Mouse (Mus musculus): ENCODE data around the gene Fam171a1. TPM values are rescaled to one million over a fixed set of nuclear protein-coding genes. Genes with fewer than 3 reads are reported as not detected.
"Not testable (repeated sequence)": the region's sequence is repeated elsewhere in the genome, so short reads cannot be mapped to it uniquely, and the experiment has no call there.

Fam171a1 gene
- 0.61 and 2.9 TPM in 2 replicates for polyA plus RNA-seq (2011; ENCODE audit: insufficient read depth, insufficient read length, low replicate concordance, missing spikeins)

- Histone ChIP-seq H3K4me3 (replicated peaks; ENCODE audit: control insufficient read depth, low read depth, low read length) (no peak within 1 kb of the TSS), H3K27ac (ENCODE audit: control insufficient read depth, insufficient read depth, low read depth, low read length, poor library complexity) (no peak within 1 kb of the TSS), H3K4me1 (ENCODE audit: control insufficient read depth, insufficient read depth, low read length) (no peaks in the 10 kb centered on the region)
- 74% methylated on average over 4 of the region's 4 CpGs for WGBS
- TF ChIP-seq POLR2A (IDR thresholded peaks at IDR 0.05; ENCODE audit: borderline replicate concordance, control insufficient read depth, low read depth, low read length) (no peak), CTCF (IDR thresholded peaks at IDR 0.05; ENCODE audit: control insufficient read depth, insufficient read depth, low read length) (no peak)
Measured at GRCm38 (mm10) chr2:3113866-3114265, at the start of gene Fam171a1. Gene Fam171a1, plus strand, starts transcription at chr2:3114224.

GRCm38 (mm10) chr2:3069140-3069539 lies 44.9 kb upstream of the Fam171a1 start:
- TF ChIP-seq POLR2A (IDR thresholded peaks at IDR 0.05; ENCODE audit: borderline replicate concordance, control insufficient read depth, low read depth, low read length) (no peak), CTCF (IDR thresholded peaks at IDR 0.05; ENCODE audit: control insufficient read depth, insufficient read depth, low read length) (no peak)
- no peaks in the 10 kb centered on the region for H3K4me1 ChIP-seq (ENCODE audit: control insufficient read depth, insufficient read depth, low read length)
- H3K4me3 ChIP-seq (replicated peaks; ENCODE audit: control insufficient read depth, low read depth, low read length), result no peak overlapping the region
- H3K27ac ChIP-seq (ENCODE audit: control insufficient read depth, insufficient read depth, low read depth, low read length, poor library complexity), result no peak overlapping the region
- WGBS, result 14% methylated on average over 1 of the region's 1 CpGs

DNA sequence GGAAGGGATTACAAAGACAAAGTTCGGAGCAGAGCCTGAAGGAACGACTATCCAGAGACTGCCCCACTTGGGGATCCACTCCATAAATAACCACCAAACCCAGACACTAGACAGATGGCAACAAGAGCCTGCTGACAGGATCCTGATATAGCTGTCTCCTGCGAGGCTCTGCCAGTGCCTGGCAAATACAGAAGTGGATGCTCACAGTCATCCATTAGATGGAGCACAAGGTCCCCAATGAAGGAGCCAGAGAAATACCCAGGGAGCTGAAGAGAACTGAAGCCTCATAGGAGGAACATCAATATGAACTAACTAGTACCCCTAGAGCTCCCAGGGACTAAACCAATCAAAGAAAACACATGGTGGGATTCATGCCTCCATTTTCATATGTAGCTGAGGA lies 25.7 kb upstream of the Fam171a1 start:
- H3K4me3 ChIP-seq (replicated peaks; ENCODE audit: control insufficient read depth, low read depth, low read length); H3K4me1 ChIP-seq (ENCODE audit: control insufficient read depth, insufficient read depth, low read length); H3K27ac ChIP-seq (ENCODE audit: control insufficient read depth, insufficient read depth, low read depth, low read length, poor library complexity): not testable (repeated sequence)
- 69% methylated on average over 3 of the region's 3 CpGs for WGBS

GRCm38 (mm10) chr2:3089274-3089673 lies 24.8 kb upstream of the Fam171a1 start:
- Histone ChIP-seq H3K4me3 (replicated peaks; ENCODE audit: control insufficient read depth, low read depth, low read length) (no peak overlapping the region), H3K4me1 (ENCODE audit: control insufficient read depth, insufficient read depth, low read length) (no peaks in the 10 kb centered on the region), H3K27ac (ENCODE audit: control insufficient read depth, insufficient read depth, low read depth, low read length, poor library complexity) (no peak overlapping the region)
- WGBS, result 7% methylated on average over 1 of the region's 1 CpGs
- TF ChIP-seq CTCF (IDR thresholded peaks at IDR 0.05; ENCODE audit: control insufficient read depth, insufficient read depth, low read length), result no peak
- no peak for TF ChIP-seq POLR2A (IDR thresholded peaks at IDR 0.05; ENCODE audit: borderline replicate concordance, control insufficient read depth, low read depth, low read length)

DNA sequence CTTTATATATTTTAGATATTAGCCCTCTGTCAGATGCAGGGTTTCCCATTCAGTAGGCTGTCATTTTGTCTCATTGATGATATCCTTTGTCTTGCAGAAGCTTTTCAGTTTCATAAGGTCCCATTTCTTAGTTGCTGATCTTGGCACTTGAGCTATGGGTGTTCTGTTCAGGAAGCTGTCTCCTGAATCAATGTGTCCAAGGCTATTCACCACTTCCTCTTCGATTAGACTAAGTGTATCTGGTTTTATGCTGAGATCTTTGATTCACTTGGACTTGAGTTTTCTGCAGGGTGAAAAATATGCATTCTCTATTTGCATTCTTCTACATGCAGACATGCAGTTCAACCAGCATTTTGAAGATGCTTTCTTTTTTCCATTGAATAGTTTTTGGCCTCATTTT lies 17.9 kb upstream of the Fam171a1 start:
- WGBS, result 2% methylated on average over 1 of the region's 1 CpGs
- TF ChIP-seq POLR2A (IDR thresholded peaks at IDR 0.05; ENCODE audit: borderline replicate concordance, control insufficient read depth, low read depth, low read length) (no peak), CTCF (IDR thresholded peaks at IDR 0.05; ENCODE audit: control insufficient read depth, insufficient read depth, low read length) (no peak)
- Histone ChIP-seq H3K4me3 (replicated peaks; ENCODE audit: control insufficient read depth, low read depth, low read length) (no peak overlapping the region), H3K4me1 (ENCODE audit: control insufficient read depth, insufficient read depth, low read length) (no peaks in the 10 kb centered on the region), H3K27ac (ENCODE audit: control insufficient read depth, insufficient read depth, low read depth, low read length, poor library complexity) (no peak overlapping the region)

DNA sequence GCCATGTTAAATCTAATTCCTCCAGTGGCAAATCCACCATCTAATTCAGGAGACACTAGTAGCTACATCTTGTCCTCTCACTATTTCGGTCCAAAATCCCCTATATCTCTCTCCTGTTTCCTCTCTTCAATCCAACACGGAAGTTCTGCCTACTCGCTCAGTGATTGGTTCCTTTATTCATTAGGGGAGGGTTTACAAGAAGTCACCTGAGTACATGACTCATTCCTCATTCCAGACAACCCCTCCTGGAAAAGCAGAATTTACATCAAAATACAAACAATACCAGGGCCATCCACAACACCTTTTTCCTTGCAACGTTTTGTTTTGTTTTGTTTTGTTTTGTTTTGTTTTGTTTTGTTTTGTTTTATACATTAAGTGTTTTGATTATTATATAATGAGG lies 14.1 kb upstream of the Fam171a1 start:
- Histone ChIP-seq H3K27ac (ENCODE audit: control insufficient read depth, insufficient read depth, low read depth, low read length, poor library complexity) (no peak overlapping the region), H3K4me1 (ENCODE audit: control insufficient read depth, insufficient read depth, low read length) (no peaks in the 10 kb centered on the region), H3K4me3 (replicated peaks; ENCODE audit: control insufficient read depth, low read depth, low read length) (no peak overlapping the region)
- TF ChIP-seq POLR2A (IDR thresholded peaks at IDR 0.05; ENCODE audit: borderline replicate concordance, control insufficient read depth, low read depth, low read length), result no peak
- 80% methylated on average over 4 of the region's 4 CpGs for WGBS

DNA sequence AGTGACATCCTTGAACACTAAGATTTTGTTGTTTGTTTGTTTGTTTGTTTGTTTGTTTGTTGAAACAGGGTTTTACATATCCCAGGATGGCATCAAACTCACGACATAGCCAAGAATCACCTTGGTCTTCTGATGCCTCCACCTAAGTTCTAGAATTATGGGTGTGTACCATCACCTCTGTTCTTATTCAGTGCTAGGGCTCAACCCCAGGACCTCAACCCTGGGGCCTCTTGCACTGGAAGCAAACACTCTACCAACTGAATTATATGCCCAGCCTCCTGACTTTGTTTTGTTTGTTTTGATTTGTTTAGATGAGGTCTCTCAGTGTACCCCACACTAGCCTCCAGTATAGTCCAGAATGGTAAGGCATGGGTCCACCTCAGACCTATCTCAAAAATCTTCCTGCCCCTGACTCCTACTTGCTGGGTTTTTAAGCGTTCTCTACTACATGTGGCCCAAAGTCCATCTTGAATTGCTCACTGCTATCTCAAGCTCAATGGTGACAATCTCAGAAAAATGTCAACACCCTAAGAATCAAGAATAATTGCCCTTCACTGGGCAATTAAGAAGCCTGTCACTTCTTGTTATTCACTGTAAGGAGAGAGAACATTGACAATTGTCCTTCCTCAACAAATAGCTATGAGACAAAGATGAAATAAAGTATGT lies 12.6 kb upstream of the Fam171a1 start:
- no peak for TF ChIP-seq CTCF (IDR thresholded peaks at IDR 0.05; ENCODE audit: control insufficient read depth, insufficient read depth, low read length)
- no peak for TF ChIP-seq POLR2A (IDR thresholded peaks at IDR 0.05; ENCODE audit: borderline replicate concordance, control insufficient read depth, low read depth, low read length)
- Histone ChIP-seq H3K4me1 (ENCODE audit: control insufficient read depth, insufficient read depth, low read length) (no peaks in the 10 kb centered on the region), H3K4me3 (replicated peaks; ENCODE audit: control insufficient read depth, low read depth, low read length) (no peak overlapping the region), H3K27ac (ENCODE audit: control insufficient read depth, insufficient read depth, low read depth, low read length, poor library complexity) (no peak overlapping the region)
- 72% methylated on average over 2 of the region's 2 CpGs for WGBS

GRCm38 (mm10) chr2:3102360-3102759 lies 11.7 kb upstream of the Fam171a1 start:
- no peak overlapping the region for H3K27ac ChIP-seq (ENCODE audit: control insufficient read depth, insufficient read depth, low read depth, low read length, poor library complexity)
- TF ChIP-seq POLR2A (IDR thresholded peaks at IDR 0.05; ENCODE audit: borderline replicate concordance, control insufficient read depth, low read depth, low read length), result no peak
- no peak for TF ChIP-seq CTCF (IDR thresholded peaks at IDR 0.05; ENCODE audit: control insufficient read depth, insufficient read depth, low read length)
- no peaks in the 10 kb centered on the region for H3K4me1 ChIP-seq (ENCODE audit: control insufficient read depth, insufficient read depth, low read length)
- H3K4me3 ChIP-seq (replicated peaks; ENCODE audit: control insufficient read depth, low read depth, low read length), result no peak overlapping the region
- 5% methylated on average over 3 of the region's 3 CpGs for WGBS

DNA sequence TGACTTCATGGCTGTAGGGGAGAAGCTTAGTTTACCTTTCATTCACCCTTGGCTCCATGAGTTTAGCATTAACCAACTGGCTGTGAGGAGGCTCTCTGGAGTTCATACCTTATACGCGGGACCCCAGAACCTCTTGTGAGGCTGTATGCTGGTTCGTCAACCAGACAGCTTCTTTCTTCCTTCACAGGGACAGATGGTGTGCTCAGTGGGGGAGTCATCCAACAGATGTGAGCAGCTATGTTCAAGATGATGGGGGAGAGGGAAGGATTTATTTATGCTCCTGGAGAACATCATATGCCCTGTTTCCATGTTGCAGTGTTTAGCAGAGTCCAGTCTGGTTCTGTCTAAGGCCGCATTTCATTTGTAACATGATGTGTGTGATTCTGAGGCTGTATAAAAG lies 6.6 kb upstream of the Fam171a1 start:
- 86% methylated on average over 4 of the region's 4 CpGs for WGBS
- Histone ChIP-seq H3K4me1 (ENCODE audit: control insufficient read depth, insufficient read depth, low read length) (no peaks in the 10 kb centered on the region), H3K27ac (ENCODE audit: control insufficient read depth, insufficient read depth, low read depth, low read length, poor library complexity) (no peak overlapping the region), H3K4me3 (replicated peaks; ENCODE audit: control insufficient read depth, low read depth, low read length) (no peak overlapping the region)
- TF ChIP-seq POLR2A (IDR thresholded peaks at IDR 0.05; ENCODE audit: borderline replicate concordance, control insufficient read depth, low read depth, low read length), result no peak
- no peak for TF ChIP-seq CTCF (IDR thresholded peaks at IDR 0.05; ENCODE audit: control insufficient read depth, insufficient read depth, low read length)

All from bone marrow, adult 2 months (tissue).